Mouse (Mus musculus) embryonic facial prominence, embryonic 14.5 days (tissue): ENCODE measurements around the gene Gm17949. TPM values are rescaled to one million over a fixed set of nuclear protein-coding genes. Genes with fewer than 3 reads are reported as not detected.

Experiments
- ATAC-seq: fragments of 200-750 bp; cut with Nextera tagmentation; 2 replicates; pipeline ENCODE4 v1.8.0; 2017; ENCODE audit warnings: low read depth, moderate number of reproducible peaks, moderate TSS enrichment
- DNase-seq: peaks from one replicate; pipeline ENCODE4 v3.0.0-alpha.2; 2015; ENCODE audit warnings: low spot score
- H3K27ac ChIP-seq: fragments of 300-500 bp; sonication (generic); replicated peaks from 2 replicates; pipeline ENCODE4 v1.5.1; 2014; ENCODE audit warnings: low read depth, mild to moderate bottlenecking, low read length, moderate library complexity
- H3K27me3 ChIP-seq: fragments of 300-500 bp; sonication (generic); replicated peaks from 2 replicates; pipeline ENCODE4 v1.6.1; 2014; ENCODE audit warnings: low read length; ENCODE audit not compliant: control insufficient read depth, insufficient read depth
- H3K36me3 ChIP-seq: fragments of 300-500 bp; sonication (generic); 2 replicates; pipeline ENCODE4 v1.6.1; 2014; ENCODE audit warnings: low read length, mixed read lengths; ENCODE audit not compliant: control insufficient read depth, insufficient read depth
- H3K4me1 ChIP-seq: fragments of 300-500 bp; sonication (generic); 2 replicates; pipeline ENCODE4 v1.6.1; 2014; ENCODE audit warnings: antibody characterized with exemption, low read length; ENCODE audit not compliant: control insufficient read depth, insufficient read depth
- H3K4me2 ChIP-seq: fragments of 300-500 bp; sonication (generic); 2 replicates; pipeline ENCODE4 v1.6.1; 2014; ENCODE audit warnings: low read depth, mild to moderate bottlenecking, low read length, moderate library complexity, mixed read lengths
- H3K4me3 ChIP-seq: fragments of 300-500 bp; sonication (generic); 2 replicates; pipeline ENCODE4 v1.5.1; 2014; ENCODE audit warnings: low read depth, mild to moderate bottlenecking, low read length
- H3K9ac ChIP-seq: fragments of 300-500 bp; sonication (generic); 2 replicates; pipeline ENCODE4 v1.6.1; 2014; ENCODE audit warnings: low read depth, mild to moderate bottlenecking, low read length, moderate library complexity, mixed read lengths
- H3K9me3 ChIP-seq: fragments of 300-500 bp; sonication (generic); 2 replicates; pipeline ENCODE4 v1.6.1; 2016; ENCODE audit warnings: low read length; ENCODE audit not compliant: control insufficient read depth
- WGBS: fragments of 180-500 bp; shearing (Covaris S2); extraction: QIAGEN DNeasy Blood & Tissue Kit; methylation state at CpG from one replicate; pipeline ENCODE4 v1.1.7; 2014; 5-methylcytosine and 5-hydroxymethylcytosine counted together
- polyA plus RNA-seq: library from polyadenylated mRNA; unstranded; fragments of >200 nt; fragmentation: Nextera tagmentation; extraction: Ambion mirVana; gene quantifications from 2 replicates; pipeline ENCODE4 v1.2.1, GENCODE M21; 2014

Gene Gm17949
- 0.19 and 0.41 TPM in 2 replicates for polyA plus RNA-seq

- H3K4me2 ChIP-seq = peak within 1 kb of the TSS; percentile 89
- peak within 1 kb of the TSS; percentile 97 for H3K27ac ChIP-seq
- no peaks in the 10 kb centered on the region for H3K27me3 ChIP-seq
- H3K4me1 ChIP-seq = peaks cover 13% of the 10 kb centered on the region
- DNase-seq = peak; percentile 100
- no peaks in the 10 kb centered on the region for H3K9me3 ChIP-seq
- H3K4me3 ChIP-seq = peak within 1 kb of the TSS; percentile 72
- under 1% methylated on average over 46 of the region's 51 CpGs for WGBS
- H3K9ac ChIP-seq = peak within 1 kb of the TSS; percentile 84
- H3K36me3 ChIP-seq = peaks cover 24% of the 10 kb centered on the region
- peak; percentile 93 for ATAC-seq
Observed at GRCm38 (mm10) chr17:57011236-57012141, at the start of gene Gm17949, which contains the start of gene Gtf2f1. Gene Gm17949, plus strand, starts transcription at chr17:57011469. Gene Gtf2f1, minus strand, starts transcription at chr17:57011288.

- no peak overlapping the region for H3K4me2 ChIP-seq
- H3K27me3 ChIP-seq = no peaks in the 10 kb centered on the region
- WGBS = 96% methylated on average over 4 of the region's 4 CpGs
- no peaks in the 10 kb centered on the region for H3K4me1 ChIP-seq
- no peak overlapping the region for H3K4me3 ChIP-seq
- H3K27ac ChIP-seq = no peak overlapping the region
- no peaks in the 10 kb centered on the region for H3K9me3 ChIP-seq
- ATAC-seq (no peak), DNase-seq (no peak)
- no peak overlapping the region for H3K9ac ChIP-seq
- no peaks in the 10 kb centered on the region for H3K36me3 ChIP-seq
Observed at GRCm38 (mm10) chr17:56961880-56962279, 49.4 kb upstream of the Gm17949 start.

- Histone ChIP-seq H3K36me3 (no peaks in the 10 kb centered on the region), H3K27me3 (no peaks in the 10 kb centered on the region), H3K27ac (no peak overlapping the region), H3K9me3 (no peaks in the 10 kb centered on the region), H3K4me1 (no peaks in the 10 kb centered on the region), H3K9ac (no peak overlapping the region), H3K4me2 (no peak overlapping the region), H3K4me3 (no peak overlapping the region)
- WGBS = 73% methylated on average over 5 of the region's 5 CpGs
- ATAC-seq (no peak), DNase-seq (no peak)
Observed at GRCm38 (mm10) chr17:56962642-56963405, 48.4 kb upstream of the Gm17949 start.

- Histone ChIP-seq H3K9ac (no peak overlapping the region), H3K9me3 (no peaks in the 10 kb centered on the region), H3K4me1 (no peaks in the 10 kb centered on the region), H3K27me3 (no peaks in the 10 kb centered on the region), H3K27ac (no peak overlapping the region), H3K4me2 (no peak overlapping the region), H3K4me3 (no peak overlapping the region), H3K36me3 (no peaks in the 10 kb centered on the region)
- no peak for ATAC-seq
- no peak for DNase-seq
- 78% methylated on average over 6 of the region's 6 CpGs for WGBS
Observed at GRCm38 (mm10) chr17:56963646-56964045, 47.6 kb upstream of the Gm17949 start.

GRCm38 (mm10) chr17:56969321-56969720 is 41.9 kb upstream of the Gm17949 start:
- no peak overlapping the region for H3K27ac ChIP-seq
- no peak for DNase-seq
- H3K9me3 ChIP-seq = no peaks in the 10 kb centered on the region
- H3K36me3 ChIP-seq = no peaks in the 10 kb centered on the region
- H3K4me1 ChIP-seq = no peaks in the 10 kb centered on the region
- H3K4me3 ChIP-seq = no peak overlapping the region
- H3K27me3 ChIP-seq = 0 out of 2 replicates have a peak, but pooled peaks cover 6% of the 10 kb centered on the region
- H3K9ac ChIP-seq = no peak overlapping the region
- WGBS = 69% methylated on average over 3 of the region's 3 CpGs
- H3K4me2 ChIP-seq = no peak overlapping the region
- ATAC-seq = no peak

GRCm38 (mm10) chr17:56970081-56970480 is 41.2 kb upstream of the Gm17949 start:
- H3K9me3 ChIP-seq = no peaks in the 10 kb centered on the region
- H3K36me3 ChIP-seq = no peaks in the 10 kb centered on the region
- 57% methylated on average over 5 of the region's 5 CpGs for WGBS
- no peak overlapping the region for H3K4me3 ChIP-seq
- H3K27me3 ChIP-seq = 0 out of 2 replicates have a peak, but pooled peaks cover 6% of the 10 kb centered on the region
- no peak overlapping the region for H3K9ac ChIP-seq
- no peak for ATAC-seq
- no peak overlapping the region for H3K27ac ChIP-seq
- no peaks in the 10 kb centered on the region for H3K4me1 ChIP-seq
- no peak overlapping the region for H3K4me2 ChIP-seq
- DNase-seq = no peak

GRCm38 (mm10) chr17:56973956-56974707 is 37.1 kb upstream of the Gm17949 start:
- DNase-seq = no peak
- H3K27ac ChIP-seq = no peak overlapping the region
- no peak; the same call in 1 of the 2 replicates for ATAC-seq
- 66% methylated on average over 13 of the region's 14 CpGs for WGBS
- no peak overlapping the region for H3K4me2 ChIP-seq
- H3K9me3 ChIP-seq = no peaks in the 10 kb centered on the region
- H3K9ac ChIP-seq = no peak overlapping the region
- H3K4me3 ChIP-seq = no peak overlapping the region
- H3K36me3 ChIP-seq = no peaks in the 10 kb centered on the region
- H3K4me1 ChIP-seq = no peaks in the 10 kb centered on the region
- 0 out of 2 replicates have a peak, but pooled peaks cover 6% of the 10 kb centered on the region for H3K27me3 ChIP-seq

- WGBS = 72% methylated on average over 5 of the region's 5 CpGs
- DNase-seq (no peak), ATAC-seq (no peak)
- H3K27ac ChIP-seq = no peak overlapping the region
- no peak overlapping the region for H3K4me3 ChIP-seq
- H3K4me1 ChIP-seq = no peaks in the 10 kb centered on the region
- H3K36me3 ChIP-seq = no peaks in the 10 kb centered on the region
- 0 out of 2 replicates have a peak, but pooled peaks cover 3% of the 10 kb centered on the region for H3K27me3 ChIP-seq
- H3K9ac ChIP-seq = no peak overlapping the region
- no peaks in the 10 kb centered on the region for H3K9me3 ChIP-seq
- H3K4me2 ChIP-seq = no peak overlapping the region
Observed at GRCm38 (mm10) chr17:56974708-56975240, 36.5 kb upstream of the Gm17949 start.
